Mouse (Mus musculus): ENCODE results near the gene Lce1a2. TPM values are rescaled to one million over a fixed set of nuclear protein-coding genes. Genes with fewer than 3 reads are reported as not detected.
"Not testable (repeated sequence)": the region's sequence is repeated elsewhere in the genome, so short reads cannot be mapped to it uniquely, and the experiment has no call there.

The Lce1a2 gene
- not detected in 2 replicates for polyA plus RNA-seq (2014; fragmentation: Nextera tagmentation; extraction: Ambion mirVana)

GRCm38 (mm10) chr3:92670215-92670614, at the start of gene Lce1a2:
Gene Lce1a2, minus strand, starts transcription at chr3:92670315.
- H3K27me3 ChIP-seq (ENCODE audit: control insufficient read depth, insufficient read depth, low read length) = no peaks in the 10 kb centered on the region
- H3K9ac ChIP-seq (ENCODE audit: low read length) = no peak within 1 kb of the TSS

GRCm38 (mm10) chr3:92715122-92715521, 45.0 kb upstream of the Lce1a2 start:
- ATAC-seq (replicated peaks; ENCODE audit: low FRiP score) (no peak), DNase-seq (ENCODE audit: low spot score) (no peak)
- no peak overlapping the region for H3K4me3 ChIP-seq (ENCODE audit: low read depth, low read length)
- H3K4me2 ChIP-seq (ENCODE audit: low read depth, low read length, severe bottlenecking) = no peak overlapping the region
- no peaks in the 10 kb centered on the region for H3K4me1 ChIP-seq (replicated peaks; ENCODE audit: control insufficient read depth, insufficient read depth, low read length)
- H3K9ac ChIP-seq (ENCODE audit: low read length) = no peak overlapping the region
- no peaks in the 10 kb centered on the region for H3K9me3 ChIP-seq (ENCODE audit: control insufficient read depth, low read length)
- H3K27ac ChIP-seq (ENCODE audit: low read depth, low read length) = no peak overlapping the region
- H3K36me3 ChIP-seq (ENCODE audit: control insufficient read depth, insufficient read depth, low read length) = no peaks in the 10 kb centered on the region
- no peaks in the 10 kb centered on the region for H3K27me3 ChIP-seq (ENCODE audit: control insufficient read depth, insufficient read depth, low read length)

More at GRCm38 (mm10) chr3:92670215-92670614, at the start of gene Lce1a2:
- ATAC-seq (replicated peaks; ENCODE audit: low FRiP score) = no peak
- no peak within 1 kb of the TSS for H3K4me3 ChIP-seq (ENCODE audit: low read depth, low read length)
- no peak for DNase-seq (ENCODE audit: low spot score)
- no peak within 1 kb of the TSS for H3K4me2 ChIP-seq (ENCODE audit: low read depth, low read length, severe bottlenecking)
- no peaks in the 10 kb centered on the region for H3K36me3 ChIP-seq (ENCODE audit: control insufficient read depth, insufficient read depth, low read length)
- no peaks in the 10 kb centered on the region for H3K4me1 ChIP-seq (replicated peaks; ENCODE audit: control insufficient read depth, insufficient read depth, low read length)
- no peak within 1 kb of the TSS for H3K27ac ChIP-seq (ENCODE audit: low read depth, low read length)
- H3K9me3 ChIP-seq (ENCODE audit: control insufficient read depth, low read length) = no peaks in the 10 kb centered on the region

- Histone ChIP-seq H3K4me1 (replicated peaks; ENCODE audit: control insufficient read depth, insufficient read depth, low read length) (no peaks in the 10 kb centered on the region), H3K4me2 (ENCODE audit: low read depth, low read length, severe bottlenecking) (no peak within 1 kb of the TSS), H3K27ac (ENCODE audit: low read depth, low read length) (no peak within 1 kb of the TSS), H3K36me3 (ENCODE audit: control insufficient read depth, insufficient read depth, low read length) (no peaks in the 10 kb centered on the region), H3K9ac (ENCODE audit: low read length) (no peak within 1 kb of the TSS), H3K9me3 (ENCODE audit: control insufficient read depth, low read length) (no peaks in the 10 kb centered on the region), H3K4me3 (ENCODE audit: low read depth, low read length) (no peak within 1 kb of the TSS), H3K27me3 (ENCODE audit: control insufficient read depth, insufficient read depth, low read length) (no peaks in the 10 kb centered on the region)
- ATAC-seq (replicated peaks; ENCODE audit: low FRiP score) = no peak
- DNase-seq (ENCODE audit: low spot score) = no peak
- WGBS = 93% methylated on average over 2 of the region's 2 CpGs
These were observed 38.9 kb upstream of the Lce1a2 start, which contains the start of gene Lce1e for GRCm38 (mm10) chr3:92708974-92709373. Gene Lce1e, minus strand, starts transcription at chr3:92709074.

- ATAC-seq (replicated peaks; ENCODE audit: low FRiP score) = no peak
- H3K4me1 ChIP-seq (replicated peaks; ENCODE audit: control insufficient read depth, insufficient read depth, low read length) = no peaks in the 10 kb centered on the region
- H3K27me3 ChIP-seq (ENCODE audit: control insufficient read depth, insufficient read depth, low read length) = no peaks in the 10 kb centered on the region
These were observed 24.5 kb upstream of the Lce1a2 start for GRCm38 (mm10) chr3:92694613-92695012.

GRCm38 (mm10) chr3:92691688-92692087, 21.6 kb upstream of the Lce1a2 start:
- Histone ChIP-seq H3K4me1 (replicated peaks; ENCODE audit: control insufficient read depth, insufficient read depth, low read length) (no peaks in the 10 kb centered on the region), H3K27ac (ENCODE audit: low read depth, low read length) (no peak overlapping the region), H3K4me2 (ENCODE audit: low read depth, low read length, severe bottlenecking) (no peak overlapping the region), H3K4me3 (ENCODE audit: low read depth, low read length) (no peak overlapping the region), H3K36me3 (ENCODE audit: control insufficient read depth, insufficient read depth, low read length) (no peaks in the 10 kb centered on the region), H3K9ac (ENCODE audit: low read length) (no peak overlapping the region), H3K9me3 (ENCODE audit: control insufficient read depth, low read length) (no peaks in the 10 kb centered on the region), H3K27me3 (ENCODE audit: control insufficient read depth, insufficient read depth, low read length) (no peaks in the 10 kb centered on the region)
- DNase-seq (ENCODE audit: low spot score) (no peak), ATAC-seq (replicated peaks; ENCODE audit: low FRiP score) (no peak)

More at GRCm38 (mm10) chr3:92694613-92695012, 24.5 kb upstream of the Lce1a2 start:
- no peak overlapping the region for H3K27ac ChIP-seq (ENCODE audit: low read depth, low read length)
- H3K4me2 ChIP-seq (ENCODE audit: low read depth, low read length, severe bottlenecking) = no peak overlapping the region
- H3K9me3 ChIP-seq (ENCODE audit: control insufficient read depth, low read length) = no peaks in the 10 kb centered on the region
- H3K36me3 ChIP-seq (ENCODE audit: control insufficient read depth, insufficient read depth, low read length) = no peaks in the 10 kb centered on the region
- 0% methylated on average over 1 of the region's 1 CpGs for WGBS
- no peak overlapping the region for H3K4me3 ChIP-seq (ENCODE audit: low read depth, low read length)
- DNase-seq (ENCODE audit: low spot score) = no peak
- H3K9ac ChIP-seq (ENCODE audit: low read length) = no peak overlapping the region

GRCm38 (mm10) chr3:92689154-92689553, 19.0 kb upstream of the Lce1a2 start:
- H3K4me2 ChIP-seq (ENCODE audit: low read depth, low read length, severe bottlenecking); H3K9ac ChIP-seq (ENCODE audit: low read length); H3K4me3 ChIP-seq (ENCODE audit: low read depth, low read length); H3K4me1 ChIP-seq (replicated peaks; ENCODE audit: control insufficient read depth, insufficient read depth, low read length); ATAC-seq (replicated peaks; ENCODE audit: low FRiP score); DNase-seq (ENCODE audit: low spot score); H3K36me3 ChIP-seq (ENCODE audit: control insufficient read depth, insufficient read depth, low read length); H3K27ac ChIP-seq (ENCODE audit: low read depth, low read length); H3K27me3 ChIP-seq (ENCODE audit: control insufficient read depth, insufficient read depth, low read length); H3K9me3 ChIP-seq (ENCODE audit: control insufficient read depth, low read length): not testable (repeated sequence)
- 82% methylated on average over 16 of the region's 16 CpGs for WGBS

GRCm38 (mm10) chr3:92687110-92687509, 17.0 kb upstream of the Lce1a2 start, which contains the start of gene Lce1d:
Gene Lce1d, minus strand, starts transcription at chr3:92687210.
- no peak within 1 kb of the TSS for H3K9ac ChIP-seq (ENCODE audit: low read length)
- no peak within 1 kb of the TSS for H3K27ac ChIP-seq (ENCODE audit: low read depth, low read length)
- H3K27me3 ChIP-seq (ENCODE audit: control insufficient read depth, insufficient read depth, low read length) = no peaks in the 10 kb centered on the region
- no peaks in the 10 kb centered on the region for H3K9me3 ChIP-seq (ENCODE audit: control insufficient read depth, low read length)
- H3K4me3 ChIP-seq (ENCODE audit: low read depth, low read length) = no peak within 1 kb of the TSS
- H3K4me2 ChIP-seq (ENCODE audit: low read depth, low read length, severe bottlenecking) = no peak within 1 kb of the TSS
- no peaks in the 10 kb centered on the region for H3K4me1 ChIP-seq (replicated peaks; ENCODE audit: control insufficient read depth, insufficient read depth, low read length)
- WGBS = 68% methylated on average over 2 of the region's 2 CpGs
- ATAC-seq (replicated peaks; ENCODE audit: low FRiP score) (no peak), DNase-seq (ENCODE audit: low spot score) (no peak)
- no peaks in the 10 kb centered on the region for H3K36me3 ChIP-seq (ENCODE audit: control insufficient read depth, insufficient read depth, low read length)

GRCm38 (mm10) chr3:92678947-92679346, 8.8 kb upstream of the Lce1a2 start, which contains the start of gene Lce1c:
Gene Lce1c, plus strand, starts transcription at chr3:92679247.
- Histone ChIP-seq H3K27ac (ENCODE audit: low read depth, low read length) (no peak within 1 kb of the TSS), H3K4me1 (replicated peaks; ENCODE audit: control insufficient read depth, insufficient read depth, low read length) (no peaks in the 10 kb centered on the region), H3K36me3 (ENCODE audit: control insufficient read depth, insufficient read depth, low read length) (no peaks in the 10 kb centered on the region), H3K4me3 (ENCODE audit: low read depth, low read length) (no peak within 1 kb of the TSS), H3K4me2 (ENCODE audit: low read depth, low read length, severe bottlenecking) (no peak within 1 kb of the TSS), H3K9ac (ENCODE audit: low read length) (no peak within 1 kb of the TSS), H3K27me3 (ENCODE audit: control insufficient read depth, insufficient read depth, low read length) (no peaks in the 10 kb centered on the region), H3K9me3 (ENCODE audit: control insufficient read depth, low read length) (no peaks in the 10 kb centered on the region)
- DNase-seq (ENCODE audit: low spot score) = no peak
- ATAC-seq (replicated peaks; ENCODE audit: low FRiP score) = no peak
- WGBS = 88% methylated on average over 4 of the region's 4 CpGs

GRCm38 (mm10) chr3:92656826-92657225, 13.3 kb downstream of the Lce1a2 start, which contains the start of gene Lce1b:
Gene Lce1b, minus strand, starts transcription at chr3:92656926.
- Histone ChIP-seq H3K36me3 (ENCODE audit: control insufficient read depth, insufficient read depth, low read length) (no peaks in the 10 kb centered on the region), H3K9ac (ENCODE audit: low read length) (no peak within 1 kb of the TSS), H3K4me1 (replicated peaks; ENCODE audit: control insufficient read depth, insufficient read depth, low read length) (no peaks in the 10 kb centered on the region), H3K9me3 (ENCODE audit: control insufficient read depth, low read length) (no peaks in the 10 kb centered on the region), H3K27me3 (ENCODE audit: control insufficient read depth, insufficient read depth, low read length) (no peaks in the 10 kb centered on the region), H3K27ac (ENCODE audit: low read depth, low read length) (no peak within 1 kb of the TSS), H3K4me2 (ENCODE audit: low read depth, low read length, severe bottlenecking) (no peak within 1 kb of the TSS), H3K4me3 (ENCODE audit: low read depth, low read length) (no peak within 1 kb of the TSS)
- DNase-seq (ENCODE audit: low spot score) (no peak), ATAC-seq (replicated peaks; ENCODE audit: low FRiP score) (no peak)

Data from forebrain, embryonic 11.5 days (tissue).